Mouse (Mus musculus) adrenal gland, postnatal 14 days (tissue): ENCODE results near the gene Rgs2. TPM values are rescaled to one million over a fixed set of nuclear protein-coding genes. Genes with fewer than 3 reads are reported as not detected.

Experiments used
- DNase-seq: peaks from one replicate; pipeline ENCODE4 v3.0.0; 2021; ENCODE audit warnings: mixed read lengths
- total RNA-seq: library from RNA; stranded (reverse); gene quantifications from 2 replicates; pipeline ENCODE4 v1.2.3, GENCODE M21; 2021

The Rgs2 gene
- total RNA-seq, 1 experiment from 2014 or later, result 470 TPM

- DNase-seq, result peak; percentile 70
Measured at GRCm38 (mm10) chr1:143984988-143985625, 18.9 kb downstream of the Rgs2 start.

- DNase-seq, result no peak
Measured at GRCm38 (mm10) chr1:143982765-143983312, 21.1 kb downstream of the Rgs2 start.

GRCm38 (mm10) chr1:143982085-143982764 lies 21.7 kb downstream of the Rgs2 start:
- peak; percentile 52 for DNase-seq

- DNase-seq, result peak; percentile 68
Measured at GRCm38 (mm10) chr1:143980811-143981210, 23.1 kb downstream of the Rgs2 start.

- no peak for DNase-seq
Measured at GRCm38 (mm10) chr1:143974637-143975036, 29.3 kb downstream of the Rgs2 start.

GRCm38 (mm10) chr1:143962301-143962700 lies 41.7 kb downstream of the Rgs2 start:
- no peak for DNase-seq

- no peak for DNase-seq
Measured at GRCm38 (mm10) chr1:143960340-143960739, 43.6 kb downstream of the Rgs2 start.

- no peak for DNase-seq
Measured at GRCm38 (mm10) chr1:143956090-143956489, 47.9 kb downstream of the Rgs2 start.

- no peak for DNase-seq
Measured at GRCm38 (mm10) chr1:143952841-143953240, 51.1 kb downstream of the Rgs2 start.

Other genes starting within 250 kb of the Rgs2 start
- 11.0 and 12.6 TPM in 2 replicates for gene Trove2, start 227.1 kb downstream of the Rgs2 start, total RNA-seq
- gene Uchl5, start 226.9 kb downstream of the Rgs2 start, total RNA-seq, result 27.7 and 27.8 TPM in 2 replicates
- not detected in 2 replicates for gene Rgs13, start 173.2 kb upstream of the Rgs2 start, total RNA-seq
- gene Rgs1, start 245.1 kb upstream of the Rgs2 start, total RNA-seq, result 0.93 and 1.4 TPM in 2 replicates